ENCODE assay signal across 9 mouse cellular contexts in the genomic region with DNA sequence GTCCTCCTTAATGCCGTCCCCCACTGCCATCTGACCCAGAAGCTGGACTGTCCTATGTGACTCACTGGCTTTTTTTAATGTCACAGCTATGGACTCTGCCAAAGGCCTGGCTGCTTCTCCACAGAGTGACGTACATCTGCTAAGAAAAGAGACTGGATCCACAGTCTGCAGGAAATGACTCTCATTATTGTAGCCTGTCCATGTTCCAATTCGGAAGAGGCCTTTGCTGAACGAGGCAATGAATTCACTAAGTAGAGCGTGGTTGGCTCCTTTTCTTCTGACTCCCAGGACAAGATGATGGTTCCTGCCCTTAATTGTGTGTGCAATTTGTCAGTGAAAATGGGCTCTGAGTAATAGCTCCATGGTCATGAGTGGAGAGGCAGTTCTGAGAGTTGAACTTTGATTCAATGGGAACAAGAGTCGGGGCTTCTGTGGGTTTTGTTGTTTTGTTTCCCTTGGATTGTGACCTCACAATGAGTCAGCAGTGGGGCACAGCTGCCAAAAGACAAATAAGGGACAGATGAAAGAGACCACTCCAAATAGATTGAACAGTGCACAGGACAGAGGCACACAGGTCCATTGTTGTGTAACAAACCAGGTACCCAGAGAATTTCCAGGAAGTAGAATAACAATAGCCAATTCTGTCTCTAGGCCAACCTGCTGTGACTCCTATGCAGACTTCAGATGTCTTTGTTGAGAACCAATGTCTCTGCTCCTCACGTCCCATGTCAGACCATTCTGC.
DNase-seq lines count a peak whose midpoint lies in the region; ATAC-seq and TF ChIP-seq lines count a peak whose summit lies in the region.
"Had no signal": no experiment of that assay in that cellular context is flagged by ENCODE, and none has a peak within 500 bp of the region (broad histone marks: within the 10 kb centered on the region; RNA-seq: fewer than 3 reads in every experiment).

No protein-coding gene starts in this region.

- no peaks in the 10 kb centered on the region for H3K27me3 ChIP-seq in intestine, embryonic 16.5 days (replicated peaks; ENCODE audit: control insufficient read depth, insufficient read depth, low read length)
- no peaks in the 10 kb centered on the region for H3K27me3 ChIP-seq in intestine, postnatal 0 days (replicated peaks; ENCODE audit: control insufficient read depth, insufficient read depth, low read length)
- no peaks in the 10 kb centered on the region for H3K27me3 ChIP-seq in liver, embryonic 12.5 days (replicated peaks)
- H3K27me3 ChIP-seq: stomach, embryonic 15.5 days had no signal

- no peaks in the 10 kb centered on the region for H3K9me3 ChIP-seq in intestine, embryonic 16.5 days (ENCODE audit: control insufficient read depth, low read length)
- H3K9me3 ChIP-seq in intestine, postnatal 0 days (ENCODE audit: control insufficient read depth): no peaks in the 10 kb centered on the region
- H3K9me3 ChIP-seq in liver, embryonic 12.5 days (replicated peaks): 0 out of 2 replicates have a peak, but pooled peaks cover 3% of the 10 kb centered on the region
- H3K9me3 ChIP-seq: stomach, embryonic 15.5 days had no signal

- H3K36me3 ChIP-seq in intestine, embryonic 16.5 days (ENCODE audit: control insufficient read depth, insufficient read depth, low read length): no peaks in the 10 kb centered on the region
- no peaks in the 10 kb centered on the region for H3K36me3 ChIP-seq in intestine, postnatal 0 days (ENCODE audit: control insufficient read depth, insufficient read depth)
- no peaks in the 10 kb centered on the region for H3K36me3 ChIP-seq in liver, embryonic 12.5 days
- H3K36me3 ChIP-seq: stomach, embryonic 15.5 days had no signal

- no peaks in the 10 kb centered on the region for H3K4me1 ChIP-seq in intestine, embryonic 16.5 days (ENCODE audit: control insufficient read depth, insufficient read depth, low read length)
- H3K4me1 ChIP-seq in intestine, postnatal 0 days (replicated peaks; ENCODE audit: control insufficient read depth, insufficient read depth, low read length): no peaks in the 10 kb centered on the region
- H3K4me1 ChIP-seq in liver, embryonic 12.5 days: no peaks in the 10 kb centered on the region
- H3K4me1 ChIP-seq: stomach, embryonic 15.5 days had no signal

- ATAC-seq in intestine, embryonic 16.5 days: 0 out of 2 replicates have a peak, but pooled peaks have one; percentile 28
- ATAC-seq in intestine, postnatal 0 days: no peak
- no peak for ATAC-seq in liver, embryonic 12.5 days

- 74% methylated on average over 7 of the region's 7 CpGs for WGBS in intestine, embryonic 16.5 days
- WGBS in intestine, postnatal 0 days: 71% methylated on average over 7 of the region's 7 CpGs
- WGBS in liver, embryonic 12.5 days (ENCODE audit: insufficient replicate concordance): 59% methylated on average over 7 of the region's 7 CpGs

- H3K27ac ChIP-seq in intestine, embryonic 16.5 days (ENCODE audit: low read length): no peak overlapping the region
- H3K27ac ChIP-seq in intestine, postnatal 0 days (ENCODE audit: low read depth, low read length): no peak overlapping the region
- no peak overlapping the region for H3K27ac ChIP-seq in liver, embryonic 12.5 days
- no peak overlapping the region for H3K27ac ChIP-seq in left cerebral cortex, adult 2 months
- H3K27ac ChIP-seq: stomach, embryonic 15.5 days had no signal

- peak; percentile 77 for DNase-seq in brain, adult 2 months (ENCODE audit: low read depth, low spot score)
- peak; percentile 86 to 89 for DNase-seq in heart, adult 9 months (ENCODE audit: low spot score in 2 of 2)
- DNase-seq in lung, postnatal 10 days: peak; percentile 65
- no peak for DNase-seq in embryo, embryonic 10 days (ENCODE audit: low spot score)
- no peak for DNase-seq in left cerebral cortex, adult 2 months (ENCODE audit: extremely low spot score in 1 of 2, low spot score in 2 of 2)

- intact Hi-C loops in left cerebral cortex, adult 2 months (cut with DNase I): no loop called here

- no peak overlapping the region for H3K4me3 ChIP-seq in intestine, embryonic 16.5 days (ENCODE audit: low read length)
- no peak overlapping the region for H3K4me3 ChIP-seq in intestine, postnatal 0 days (ENCODE audit: low read depth, low read length)
- no peak overlapping the region for H3K4me3 ChIP-seq in liver, embryonic 12.5 days
- no peak overlapping the region for H3K4me3 ChIP-seq in left cerebral cortex, adult 2 months
- H3K4me3 ChIP-seq: stomach, embryonic 15.5 days had no signal

- TF ChIP-seq CTCF in intestine, postnatal 0 days (IDR thresholded peaks at IDR 0.05; ENCODE audit: low read depth): no peak
- no peak for TF ChIP-seq CTCF in left cerebral cortex, adult 2 months (IDR thresholded peaks at IDR 0.05)

- no peak overlapping the region for H3K9ac ChIP-seq in intestine, embryonic 16.5 days (ENCODE audit: low read depth, low read length)
- H3K9ac ChIP-seq in intestine, postnatal 0 days (ENCODE audit: low read depth, low read length): no peak overlapping the region
- no peak overlapping the region for H3K9ac ChIP-seq in liver, embryonic 12.5 days
- H3K9ac ChIP-seq: stomach, embryonic 15.5 days had no signal

- H3K4me2 ChIP-seq in intestine, embryonic 16.5 days (ENCODE audit: low read depth, low read length): no peak overlapping the region
- no peak overlapping the region for H3K4me2 ChIP-seq in intestine, postnatal 0 days (replicated peaks; ENCODE audit: low read depth)
- H3K4me2 ChIP-seq in liver, embryonic 12.5 days: no peak overlapping the region
- H3K4me2 ChIP-seq: stomach, embryonic 15.5 days had no signal

Comparison
In these comparisons a context has a peak if more than half of its experiments do, and no peak if none do; other contexts are left out.
1. DNase-seq: peak in brain, adult 2 months (single experiment), heart, adult 9 months (2 of 2) and lung, postnatal 10 days (single experiment); none in embryo, embryonic 10 days (single experiment) and left cerebral cortex, adult 2 months (0 of 2).